Mouse (Mus musculus) midbrain, embryonic 11.5 days (tissue): ENCODE measurements around the gene Gzmn. TPM values are rescaled to one million over a fixed set of nuclear protein-coding genes. Genes with fewer than 3 reads are reported as not detected.

Experiments
- polyA plus RNA-seq: library from polyadenylated mRNA; unstranded; fragments of >200 nt; fragmentation: Nextera tagmentation; extraction: Ambion mirVana; gene quantifications from 2 replicates; pipeline ENCODE4 v1.2.1, GENCODE M21; 2014

Gzmn gene
- polyA plus RNA-seq, 1 experiment from 2014 or later: not detected

Other genes starting within 250 kb of the Gzmn start
- gene Cma1, start 229.9 kb downstream of the Gzmn start, polyA plus RNA-seq: not detected in 2 replicates
- gene Cma2, start 223.6 kb downstream of the Gzmn start, polyA plus RNA-seq: not detected in 2 replicates
- not detected in 2 replicates for gene Mcpt1, start 156.6 kb downstream of the Gzmn start, polyA plus RNA-seq
- not detected in 2 replicates for gene Mcpt9, start 144.1 kb downstream of the Gzmn start, polyA plus RNA-seq
- not detected in 2 replicates for gene Mcpt2, start 132.6 kb downstream of the Gzmn start, polyA plus RNA-seq
- not detected in 2 replicates for gene Mcpt4, start 112.3 kb downstream of the Gzmn start, polyA plus RNA-seq
- not detected in 2 replicates for gene Mcpt8, start 89.3 kb downstream of the Gzmn start, polyA plus RNA-seq
- gene Ctsg, start 72.0 kb downstream of the Gzmn start, polyA plus RNA-seq: not detected in 2 replicates
- not detected in 2 replicates for gene Gzme, start 54.0 kb downstream of the Gzmn start, polyA plus RNA-seq
- not detected in 2 replicates for gene Gzmd, start 42.0 kb downstream of the Gzmn start, polyA plus RNA-seq
- gene Gzmg, start 15.0 kb downstream of the Gzmn start, polyA plus RNA-seq: not detected in 2 replicates
- gene Gzmf, start 36.8 kb upstream of the Gzmn start, polyA plus RNA-seq: not detected in 2 replicates
- gene Gzmc, start 60.1 kb upstream of the Gzmn start, polyA plus RNA-seq: not detected in 2 replicates
- gene Gzmb, start 87.7 kb upstream of the Gzmn start, polyA plus RNA-seq: not detected in 2 replicates
- 0.10 TPM in 1 of 2 replicates, not detected in the other for gene Atp12a, start 190.5 kb upstream of the Gzmn start, polyA plus RNA-seq
- 1.3 and 2.1 TPM in 2 replicates for gene Rnf17, start 228.0 kb upstream of the Gzmn start, polyA plus RNA-seq